Mouse (Mus musculus) naive thymus-derived CD4-positive, alpha-beta T cell, adult 5 months (primary cell): ENCODE data around the gene Sgcg. TPM values are rescaled to one million over a fixed set of nuclear protein-coding genes. Genes with fewer than 3 reads are reported as not detected.

ENCODE experiments used
- polyA plus RNA-seq: library from polyadenylated mRNA; unstranded; fragments of 100-300 nt; shearing (Covaris generic); gene quantifications from one replicate; pipeline ENCODE4 v1.2.1, GENCODE M21; 2017

The Sgcg gene
- not detected for polyA plus RNA-seq

DNA sequence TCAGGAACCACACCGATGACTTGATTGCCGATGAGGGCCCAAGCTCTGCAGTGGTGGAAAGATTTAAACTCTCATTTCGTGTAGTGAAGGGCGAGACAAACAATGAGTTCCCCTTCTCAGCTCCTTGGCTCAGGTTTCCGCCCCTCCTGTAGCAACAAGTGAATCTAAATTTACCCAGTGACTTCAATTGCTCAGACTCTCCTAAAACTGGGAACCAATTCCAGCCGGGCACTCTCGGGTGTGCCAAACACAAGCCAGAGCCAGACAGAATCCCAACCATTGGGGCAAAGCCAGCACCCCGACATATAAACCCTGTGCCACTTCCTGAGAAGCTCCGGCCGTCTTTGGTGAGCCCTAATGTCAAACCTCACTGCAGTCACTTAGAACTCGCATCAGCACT, at the start of gene Sgcg:
Gene Sgcg, minus strand, starts transcription at position 139 of the 400 bp plus-strand sequence.

Other genes starting within 250 kb of the Sgcg start
- 0.72 TPM for gene Tnfrsf19, start 212.0 kb downstream of the Sgcg start, polyA plus RNA-seq
- gene Sacs, start 120.0 kb downstream of the Sgcg start, polyA plus RNA-seq, result 12.8 TPM
- gene Arl11, start 51.3 kb upstream of the Sgcg start, polyA plus RNA-seq, result 0.24 TPM
- 5.1 TPM for gene Ebpl, start 101.9 kb upstream of the Sgcg start, polyA plus RNA-seq
- 39.3 TPM for gene Kpna3, start 181.4 kb upstream of the Sgcg start, polyA plus RNA-seq